Mouse (Mus musculus) stomach, postnatal 0 days (tissue): ENCODE results near the gene Upp2.

Experiments used
- CTCF ChIP-seq: IDR thresholded peaks from 2 replicates; pipeline ENCODE4 v1.5.1; 2016; ENCODE audit warnings: antibody characterized with exemption, low read depth, mild to moderate bottlenecking, moderate library complexity
- EP300 ChIP-seq: optimal IDR thresholded peaks from 2 replicates; pipeline ENCODE3; 2016; ENCODE audit warnings: antibody characterized with exemption

GRCm38 (mm10) chr2:58842443-58842842 is 275.3 kb downstream of the Upp2 start:
- TF ChIP-seq CTCF (no peak), EP300 (no peak)
